Mouse (Mus musculus) MEL-GATA-1-ER (cell line): ENCODE measurements around the gene Washc1.
"Not testable (repeated sequence)": the region's sequence is repeated elsewhere in the genome, so short reads cannot be mapped to it uniquely, and the experiment has no call there.

Experiments
- DNase-seq: peaks from one replicate; pipeline ENCODE4 v3.0.0-alpha.2; 2012; ENCODE audit warnings: low read depth; ENCODE audit errors: extremely low read depth

Washc1 gene

GRCm38 (mm10) chr17:66111402-66111959 is at the start of gene Washc1:
Gene Washc1, plus strand, starts transcription at chr17:66111545.
- DNase-seq, result peak; percentile 82

GRCm38 (mm10) chr17:66065115-66065514 is 46.2 kb upstream of the Washc1 start:
- no peak for DNase-seq

GRCm38 (mm10) chr17:66069036-66069435 is 42.3 kb upstream of the Washc1 start:
- not testable (repeated sequence) for DNase-seq

- DNase-seq, result no peak
These were observed 37.4 kb upstream of the Washc1 start for GRCm38 (mm10) chr17:66073971-66074370.

GRCm38 (mm10) chr17:66075827-66076173 is 35.5 kb upstream of the Washc1 start:
- DNase-seq, result peak; percentile 36

- no peak for DNase-seq
These were observed 35.0 kb upstream of the Washc1 start for GRCm38 (mm10) chr17:66076174-66076927.

- peak; percentile 82 for DNase-seq
These were observed 34.4 kb upstream of the Washc1 start, which contains the start of gene Ankrd12 for GRCm38 (mm10) chr17:66076934-66077333. Gene Ankrd12, minus strand, starts transcription at chr17:66077089.

GRCm38 (mm10) chr17:66077437-66077850 is 33.9 kb upstream of the Washc1 start:
- peak; percentile 30 for DNase-seq

- DNase-seq, result no peak
These were observed 26.9 kb upstream of the Washc1 start for GRCm38 (mm10) chr17:66084486-66084885.

GRCm38 (mm10) chr17:66085038-66085437 is 26.3 kb upstream of the Washc1 start:
- no peak for DNase-seq

- DNase-seq, result no peak
These were observed 21.1 kb upstream of the Washc1 start for GRCm38 (mm10) chr17:66090251-66090650.

GRCm38 (mm10) chr17:66091392-66091791 is 20.0 kb upstream of the Washc1 start:
- no peak for DNase-seq

GRCm38 (mm10) chr17:66092065-66092464 is 19.3 kb upstream of the Washc1 start:
- DNase-seq, result no peak

GRCm38 (mm10) chr17:66092664-66093063 is 18.7 kb upstream of the Washc1 start:
- no peak for DNase-seq

GRCm38 (mm10) chr17:66100566-66101379 is 10.6 kb upstream of the Washc1 start:
- no peak for DNase-seq

GRCm38 (mm10) chr17:66101380-66102330 is 9.7 kb upstream of the Washc1 start, which contains the start of gene Ndufv2:
Gene Ndufv2, minus strand, starts transcription at chr17:66101559.
- DNase-seq, result peak; percentile 83

GRCm38 (mm10) chr17:66104076-66104475 is 7.3 kb upstream of the Washc1 start:
- no peak for DNase-seq

GRCm38 (mm10) chr17:66106601-66107267 is 4.6 kb upstream of the Washc1 start:
- no peak for DNase-seq

GRCm38 (mm10) chr17:66107466-66107865 is 3.9 kb upstream of the Washc1 start:
- no peak for DNase-seq

- DNase-seq, result no peak
These were observed 3.1 kb upstream of the Washc1 start for GRCm38 (mm10) chr17:66108198-66108597.
